Comparison of ENCODE assay signal across 8 mouse cellular contexts in genomic region chr16:20717181-20717977, GRCm38 (mm10). TPM values are rescaled to one million over a fixed set of nuclear protein-coding genes. Genes with fewer than 3 reads are reported as not detected.
DNase-seq lines count a peak whose midpoint lies in the region; ATAC-seq and TF ChIP-seq lines count a peak whose summit lies in the region.

Gene Polr2h, plus strand, starts transcription at chr16:20717665.
Gene Clcn2, minus strand, starts transcription at chr16:20717746.

- TF ChIP-seq CTCF in lung, adult 2 months (IDR thresholded peaks at IDR 0.05; ENCODE audit: insufficient read depth, low read length), result peak; percentile 46

- ATAC-seq in forebrain, embryonic 15.5 days (replicated peaks), result peak; percentile 82
- peak; percentile 88 for ATAC-seq in neutrophil, adult 5-6 weeks (ENCODE audit: extremely low read depth, insufficient number of reproducible peaks, low FRiP score, poor library complexity, severe bottlenecking)

- peak within 1 kb of the TSS; percentile 77 for H3K9ac ChIP-seq in ES-E14 (ENCODE audit: insufficient read depth, low read depth, low read length, poor library complexity, severe bottlenecking)
- peak within 1 kb of the TSS; percentile 85 for H3K9ac ChIP-seq in forebrain, embryonic 15.5 days (replicated peaks)

- peaks cover 2 to 25% of the 10 kb centered on the region in 2 experiments; a peak in 3 of 4 replicates for H3K4me1 ChIP-seq in ES-E14 (ENCODE audit: control insufficient read depth in 2 of 2, insufficient read depth in 2 of 2, low read length in 2 of 2, poor library complexity in 1 of 2)
- H3K4me1 ChIP-seq in forebrain, embryonic 15.5 days, result peaks cover 40% of the 10 kb centered on the region
- no peaks in the 10 kb centered on the region for H3K4me1 ChIP-seq in lung, adult 2 months (ENCODE audit: control insufficient read depth, insufficient read depth, low read length)

- in situ Hi-C loops in ES-E14 (cut with MboI; ENCODE audit: low sequenced_read_pairs in 2 of 2, unreplicated experiment in 2 of 2), result no loop called here

- intact Hi-C loops in heart, postnatal 25 days (cut with DNase I), result loop anchor here (2.0 to 5.0 kb wide), 2 partner anchors 17 to 180 kb away; partner anchors contain the start of gene Ap2m1

- peak within 1 kb of the TSS; percentile 90 for H3K4me2 ChIP-seq in forebrain, embryonic 15.5 days (replicated peaks)

- peak; percentile 69; the same call in 1 of the 2 replicates for TF ChIP-seq POLR2A in lung, adult 2 months (IDR thresholded peaks at IDR 0.05; ENCODE audit: borderline replicate concordance, extremely low read depth, low read depth, low read length)

- DNase-seq in ES-E14 (ENCODE audit: low read depth, low spot score), result peak; percentile 93
- peak; percentile 98 for DNase-seq in cerebellum, adult 11-12 months
- peak; percentile 97 for DNase-seq in heart, postnatal 25 days (ENCODE audit: low spot score)
- peak; percentile 97 to 98 for DNase-seq in layer of hippocampus, adult 18-20 months (ENCODE audit: low spot score in 2 of 2)
- DNase-seq in lung, adult 2 months, result peak; percentile 94
- DNase-seq in thymus, adult 18-20 months, result peak; percentile 96 to 97

- H3K9me3 ChIP-seq in ES-E14 (ENCODE audit: control insufficient read depth, insufficient read depth, low read depth, low read length), result no peaks in the 10 kb centered on the region
- no peaks in the 10 kb centered on the region for H3K9me3 ChIP-seq in forebrain, embryonic 15.5 days

- no peaks in the 10 kb centered on the region for H3K27me3 ChIP-seq in forebrain, embryonic 15.5 days

- peaks cover 23% of the 10 kb centered on the region for H3K36me3 ChIP-seq in ES-E14 (ENCODE audit: control insufficient read depth, insufficient read depth, low read length, poor library complexity, severe bottlenecking)
- peaks cover 19% of the 10 kb centered on the region for H3K36me3 ChIP-seq in forebrain, embryonic 15.5 days

- peak within 1 kb of the TSS; percentile 79 for H3K27ac ChIP-seq in ES-E14 (ENCODE audit: insufficient read depth, low read depth, low read length, poor library complexity, severe bottlenecking)
- peak within 1 kb of the TSS; percentile 90 for H3K27ac ChIP-seq in forebrain, embryonic 15.5 days (replicated peaks)

- under 1% methylated on average over 62 of the region's 62 CpGs for WGBS in forebrain, embryonic 15.5 days
- under 1% methylated on average over 62 of the region's 62 CpGs for WGBS in lung, adult 2 months

- H3K4me3 ChIP-seq in ES-E14 (ENCODE audit: insufficient read depth in 1 of 2, low read depth in 1 of 2, low read length in 2 of 2, poor library complexity in 1 of 2, severe bottlenecking in 1 of 2), result peak within 1 kb of the TSS; percentile 87 to 88
- H3K4me3 ChIP-seq in forebrain, embryonic 15.5 days, result peak within 1 kb of the TSS; percentile 72
- H3K4me3 ChIP-seq in lung, adult 2 months (replicated peaks; ENCODE audit: extremely low read depth, low read depth, low read length), result peak within 1 kb of the TSS; percentile 84

TF ChIP-seq in ES-E14, 5 proteins besides CTCF, POLR2A, EP300 and RAD21:
- TF ChIP-seq ZC3H11A (IDR thresholded peaks at IDR 0.05; ENCODE audit: borderline replicate concordance, low read depth, low read length) (0 out of 2 replicates have a peak, but pooled peaks have one; percentile 8), MAFK (IDR thresholded peaks at IDR 0.05; ENCODE audit: insufficient read depth, low read depth, low read length) (no peak), ZNF384 (IDR thresholded peaks at IDR 0.05; ENCODE audit: low read depth, low read length) (no peak)

RNA-seq across cellular contexts. Expression of gene Polr2h, which starts in this region (rescaled TPM):
- 125 and 134 TPM in 2 replicates for total RNA-seq in ES-E14 (2012; rRNA removed)
- 86.4 and 96.1 TPM in 2 replicates for polyA plus RNA-seq in forebrain, embryonic 15.5 days (2015; fragmentation: Nextera tagmentation; extraction: Ambion mirVana)
- 10 to 100 TPM in 1 of 2 experiments, 1 to 10 TPM in 1; 9.0 to 10.5 TPM for total RNA-seq in heart, postnatal 25 days (2021)
- 10 to 100 TPM; 21.5 to 26.2 TPM for total RNA-seq in layer of hippocampus, adult 18-20 months (2021)
- 8.3 and 12.0 TPM in 2 replicates for polyA plus RNA-seq in lung, adult 2 months (2012; rRNA removed)
- total RNA-seq in neutrophil, adult 5-6 weeks (2017), result 14.7 and 21.9 TPM in 2 replicates

RNA-seq across cellular contexts. Expression of gene Clcn2, which starts in this region (rescaled TPM):
- 38.2 and 104 TPM in 2 replicates for total RNA-seq in ES-E14 (2012; rRNA removed)
- polyA plus RNA-seq in forebrain, embryonic 15.5 days (2015; fragmentation: Nextera tagmentation; extraction: Ambion mirVana), result 19.2 and 19.8 TPM in 2 replicates
- total RNA-seq in heart, postnatal 25 days (2021), result 1 to 10 TPM; 1.5 to 2.1 TPM
- 10 to 100 TPM; 73.3 to 75.5 TPM for total RNA-seq in layer of hippocampus, adult 18-20 months (2021)
- 8.1 and 9.5 TPM in 2 replicates for polyA plus RNA-seq in lung, adult 2 months (2012; rRNA removed)
- 2.7 and 4.2 TPM in 2 replicates for total RNA-seq in neutrophil, adult 5-6 weeks (2017)

Comparison
In these comparisons a context has a peak if more than half of its experiments do, and no peak if none do; other contexts are left out.
1. Peak in every context shown above with its lines: DNase-seq, ATAC-seq, H3K4me3 ChIP-seq and H3K27ac ChIP-seq.